Mouse (Mus musculus) liver, embryonic 11.5 days (tissue): Measurements from ENCODE around the gene Ddhd1. TPM values are rescaled to one million over a fixed set of nuclear protein-coding genes. Genes with fewer than 3 reads are reported as not detected.

Experiments used
- ATAC-seq: fragments of 200-750 bp; cut with Nextera tagmentation; replicated peaks from 2 replicates; pipeline ENCODE4 v1.8.0; 2017; ENCODE audit warnings: moderate number of reproducible peaks, mild to moderate bottlenecking, moderate TSS enrichment, moderate library complexity; ENCODE audit not compliant: low FRiP score
- DNase-seq: peaks from one replicate; pipeline ENCODE4 v3.0.0-alpha.2; 2017; ENCODE audit warnings: low spot score
- H3K27ac ChIP-seq: fragments of 300-500 bp; sonication (generic); 2 replicates; pipeline ENCODE4 v1.5.1; 2014; ENCODE audit warnings: mild to moderate bottlenecking, low read depth, low read length, control low read depth
- H3K27me3 ChIP-seq: fragments of 300-500 bp; sonication (generic); replicated peaks from 2 replicates; pipeline ENCODE4 v1.6.1; 2014; ENCODE audit warnings: low read length, mixed read lengths; ENCODE audit not compliant: control insufficient read depth, insufficient read depth
- H3K36me3 ChIP-seq: fragments of 300-500 bp; sonication (generic); 2 replicates; pipeline ENCODE4 v1.6.1; 2014; ENCODE audit warnings: mild to moderate bottlenecking, low read length, moderate library complexity, mixed read lengths; ENCODE audit not compliant: control insufficient read depth, insufficient read depth
- H3K4me1 ChIP-seq: fragments of 300-500 bp; sonication (generic); replicated peaks from 2 replicates; pipeline ENCODE4 v1.6.1; 2014; ENCODE audit warnings: low read length, mixed read lengths; ENCODE audit not compliant: control insufficient read depth, insufficient read depth
- H3K4me2 ChIP-seq: fragments of 300-500 bp; sonication (generic); 2 replicates; pipeline ENCODE4 v1.6.1; 2014; ENCODE audit warnings: mild to moderate bottlenecking, control low read depth, moderate library complexity
- H3K4me3 ChIP-seq: fragments of 300-500 bp; sonication (generic); 2 replicates; pipeline ENCODE4 v1.5.1; 2014; ENCODE audit warnings: low read depth, low read length, control low read depth
- H3K9ac ChIP-seq: fragments of 300-500 bp; sonication (generic); 2 replicates; pipeline ENCODE4 v1.6.1; 2014; ENCODE audit warnings: low read depth, low read length, control low read depth
- H3K9me3 ChIP-seq: fragments of 300-500 bp; sonication (generic); 2 replicates; pipeline ENCODE4 v1.6.1; 2016; ENCODE audit warnings: low read length, inconsistent platforms, mixed read lengths; ENCODE audit not compliant: control insufficient read depth
- WGBS: fragments of 180-500 bp; shearing (Covaris S2); extraction: QIAGEN DNeasy Blood & Tissue Kit; methylation state at CpG from one replicate; pipeline ENCODE4 v1.1.7; 2014; 5-methylcytosine and 5-hydroxymethylcytosine counted together
- polyA plus RNA-seq: library from polyadenylated mRNA; unstranded; fragments of >200 nt; fragmentation: Nextera tagmentation; extraction: Ambion mirVana; gene quantifications from 2 replicates; pipeline ENCODE4 v1.2.1, GENCODE M21; 2014

The Ddhd1 gene
- polyA plus RNA-seq, 1 experiment from 2014 or later, result 11.1 TPM

- Histone ChIP-seq H3K27ac (no peak overlapping the region), H3K4me3 (no peak overlapping the region), H3K27me3 (no peaks in the 10 kb centered on the region), H3K4me1 (no peaks in the 10 kb centered on the region), H3K4me2 (no peak overlapping the region), H3K9ac (no peak overlapping the region), H3K9me3 (no peaks in the 10 kb centered on the region), H3K36me3 (no peaks in the 10 kb centered on the region)
- no peak for ATAC-seq
- WGBS, result 70% methylated on average over 4 of the region's 4 CpGs
- no peak for DNase-seq
Observed at GRCm38 (mm10) chr14:45552431-45552830, 105.5 kb downstream of the Ddhd1 start.

DNA sequence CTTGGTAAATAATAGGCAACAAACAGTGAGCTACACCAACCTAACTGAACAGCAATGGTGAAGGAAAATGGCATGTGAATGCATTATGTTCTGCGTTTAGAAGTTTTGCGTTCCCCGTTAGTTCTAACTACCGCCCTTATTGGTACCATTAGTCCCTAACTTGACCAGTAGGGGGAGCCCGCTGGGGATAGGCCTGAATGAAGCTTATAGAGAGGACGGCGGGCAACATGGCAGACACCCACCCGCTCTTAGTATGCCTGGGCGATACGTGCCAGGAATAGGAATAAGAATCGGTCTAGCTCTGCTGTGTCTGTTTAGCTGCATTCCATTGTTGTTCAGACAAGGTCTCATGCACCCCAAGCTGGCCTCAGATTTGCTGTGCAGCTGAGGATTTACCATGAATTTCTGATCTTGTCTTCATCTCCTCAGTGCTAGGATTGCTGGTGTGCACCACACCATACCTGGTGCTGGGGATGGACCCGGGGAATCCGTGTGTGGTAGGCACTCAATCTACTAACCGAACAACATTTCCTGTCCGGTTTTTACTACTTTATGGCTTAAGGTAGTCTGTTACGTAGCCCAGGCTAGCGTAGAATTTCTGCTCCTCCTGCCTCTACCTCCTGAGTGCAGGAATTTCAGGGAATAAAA lies 106.7 kb downstream of the Ddhd1 start:
- Histone ChIP-seq H3K9me3 (no peaks in the 10 kb centered on the region), H3K27ac (no peak overlapping the region), H3K4me1 (no peaks in the 10 kb centered on the region), H3K9ac (no peak overlapping the region), H3K4me2 (peak overlapping the region; percentile 48), H3K36me3 (no peaks in the 10 kb centered on the region), H3K27me3 (no peaks in the 10 kb centered on the region), H3K4me3 (peak overlapping the region; percentile 16; the same call in 1 of the 2 replicates)
- WGBS, result 36% methylated on average over 17 of the region's 17 CpGs
- peak; percentile 38 for DNase-seq
- no peak; the same call in 1 of the 2 replicates for ATAC-seq

DNA sequence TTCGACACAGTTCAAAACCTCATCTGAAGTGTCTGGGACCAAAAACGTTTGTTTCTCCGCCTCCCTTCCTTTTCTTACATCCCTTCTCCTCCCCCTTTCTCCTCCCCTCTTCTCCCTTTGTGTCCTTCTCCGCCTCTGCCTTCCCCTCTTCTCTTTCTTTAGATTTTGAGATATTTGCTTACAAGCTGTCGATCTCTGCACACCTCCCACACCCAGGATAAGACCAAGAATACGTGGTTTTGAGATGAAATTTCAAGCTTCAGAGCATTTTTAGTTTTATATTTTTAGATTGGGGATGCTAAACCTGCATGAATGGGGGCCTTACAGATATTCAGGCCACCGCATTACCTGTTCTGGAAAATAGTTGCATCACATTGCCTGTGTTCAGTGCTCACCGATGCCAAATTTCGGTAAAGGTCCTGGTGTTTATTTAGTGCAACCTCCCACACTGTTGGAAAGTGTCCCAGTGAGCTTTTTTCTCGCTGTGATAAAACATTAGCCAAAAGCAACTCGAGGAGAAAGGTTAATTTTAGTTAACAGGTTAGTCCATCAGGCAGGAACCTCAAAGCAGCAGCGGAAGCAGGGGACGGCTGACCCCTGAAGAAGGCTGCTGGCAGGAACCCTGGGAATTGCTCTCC lies 107.8 kb downstream of the Ddhd1 start:
- no peaks in the 10 kb centered on the region for H3K36me3 ChIP-seq
- no peak for DNase-seq
- no peaks in the 10 kb centered on the region for H3K27me3 ChIP-seq
- H3K9me3 ChIP-seq, result no peaks in the 10 kb centered on the region
- no peak overlapping the region for H3K4me3 ChIP-seq
- H3K4me2 ChIP-seq, result no peak overlapping the region
- no peak overlapping the region for H3K9ac ChIP-seq
- no peak for ATAC-seq
- no peak overlapping the region for H3K27ac ChIP-seq
- WGBS, result 66% methylated on average over 13 of the region's 13 CpGs
- no peaks in the 10 kb centered on the region for H3K4me1 ChIP-seq

DNA sequence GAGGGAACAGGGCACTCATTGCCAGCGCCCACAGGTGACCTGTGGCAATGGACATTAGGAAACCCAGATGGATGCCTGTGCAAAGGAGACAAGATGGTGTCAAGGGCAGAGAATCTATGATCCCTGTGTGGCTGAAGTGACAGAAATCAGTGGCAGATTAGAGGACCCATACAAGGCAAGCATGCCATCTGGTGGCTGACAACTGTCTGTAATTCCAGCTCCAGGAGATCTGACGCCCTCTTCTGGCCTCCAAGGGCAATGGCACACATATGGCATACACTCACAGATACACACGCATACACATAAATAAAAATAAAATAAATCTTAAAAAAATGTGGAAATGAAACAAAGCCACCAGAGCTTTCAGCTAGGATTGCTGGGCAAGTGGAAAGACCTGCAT lies 109.8 kb downstream of the Ddhd1 start:
- Histone ChIP-seq H3K27ac (no peak overlapping the region), H3K4me2 (no peak overlapping the region), H3K4me1 (no peaks in the 10 kb centered on the region), H3K36me3 (no peaks in the 10 kb centered on the region), H3K9ac (no peak overlapping the region), H3K9me3 (no peaks in the 10 kb centered on the region), H3K27me3 (no peaks in the 10 kb centered on the region), H3K4me3 (no peak overlapping the region)
- ATAC-seq (no peak), DNase-seq (no peak)
- 69% methylated on average over 3 of the region's 3 CpGs for WGBS

DNA sequence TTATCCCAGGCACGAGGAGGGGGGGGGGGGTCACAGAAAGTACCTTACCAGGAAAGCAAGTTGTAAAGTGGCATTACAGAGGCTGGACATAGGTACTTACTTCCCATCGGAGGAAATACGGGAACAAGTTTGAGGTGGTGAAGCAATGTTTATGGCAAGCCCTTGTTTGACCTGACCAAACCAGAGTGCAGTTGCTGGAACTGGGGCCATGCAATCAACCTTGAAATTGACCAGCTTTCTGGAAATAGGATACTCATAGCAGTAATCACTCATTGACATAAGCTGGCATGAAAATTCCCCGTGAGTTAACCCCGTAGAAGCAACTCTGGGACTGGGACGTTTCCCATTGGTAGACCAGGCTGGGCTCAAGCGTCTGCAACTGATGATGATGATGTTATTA lies 113.0 kb downstream of the Ddhd1 start:
- Histone ChIP-seq H3K27me3 (no peaks in the 10 kb centered on the region), H3K27ac (no peak overlapping the region)
- no peak for ATAC-seq

GRCm38 (mm10) chr14:45544026-45544425 lies 113.9 kb downstream of the Ddhd1 start:
- H3K9me3 ChIP-seq, result no peaks in the 10 kb centered on the region
- H3K9ac ChIP-seq, result no peak overlapping the region
- H3K4me2 ChIP-seq, result no peak overlapping the region
- no peaks in the 10 kb centered on the region for H3K27me3 ChIP-seq
- peaks cover 7% of the 10 kb centered on the region for H3K4me1 ChIP-seq
- H3K4me3 ChIP-seq, result no peak overlapping the region
- 61% methylated on average over 5 of the region's 6 CpGs for WGBS
- no peaks in the 10 kb centered on the region for H3K36me3 ChIP-seq
- DNase-seq (no peak), ATAC-seq (no peak)
- no peak overlapping the region for H3K27ac ChIP-seq

More for the DNA sequence above, 113.0 kb downstream of the Ddhd1 start:
- Histone ChIP-seq H3K36me3 (no peaks in the 10 kb centered on the region), H3K4me1 (peaks cover 4% of the 10 kb centered on the region), H3K9me3 (no peaks in the 10 kb centered on the region), H3K4me2 (no peak overlapping the region), H3K9ac (no peak overlapping the region), H3K4me3 (no peak overlapping the region)
- DNase-seq, result no peak
- 78% methylated on average over 7 of the region's 7 CpGs for WGBS

DNA sequence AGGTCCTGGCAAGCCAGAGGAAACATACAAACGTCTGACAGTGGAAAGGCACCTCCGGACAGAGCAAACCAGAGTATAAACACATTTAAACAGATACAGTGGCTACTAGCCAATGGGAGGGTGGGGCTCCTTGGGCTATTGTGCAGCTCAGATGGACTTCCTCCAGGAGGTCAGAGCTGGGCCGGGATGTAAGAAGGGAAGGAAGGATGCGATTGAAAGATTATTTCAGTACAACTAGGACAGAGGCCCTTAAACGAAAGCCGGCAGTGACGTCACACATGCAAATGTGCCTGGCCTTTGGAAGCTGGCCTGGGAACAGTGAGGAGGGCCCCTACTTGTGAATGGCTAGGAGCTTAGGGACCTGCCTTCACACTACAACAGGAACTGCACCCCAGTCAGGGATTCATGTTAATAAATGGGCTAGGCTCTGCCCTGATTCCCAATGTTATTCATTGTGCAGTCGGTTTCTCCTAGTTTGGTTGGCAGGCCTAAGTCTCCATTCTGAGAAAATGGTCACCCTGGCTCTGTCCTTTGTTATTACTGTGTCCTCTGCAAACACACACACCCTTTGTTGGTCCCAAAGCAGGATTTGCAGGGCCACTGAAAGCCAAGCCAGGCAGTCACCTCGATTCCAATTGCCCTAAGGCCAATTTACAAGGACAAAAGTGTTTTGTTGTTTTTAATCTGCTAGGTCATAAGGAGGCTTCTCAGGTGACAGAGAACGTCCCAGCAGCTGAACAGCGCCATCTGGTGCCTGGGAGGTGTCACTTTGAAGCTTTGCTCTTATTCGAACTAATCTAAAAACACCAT lies 118.1 kb downstream of the Ddhd1 start:
- no peaks in the 10 kb centered on the region for H3K9me3 ChIP-seq
- no peak overlapping the region for H3K27ac ChIP-seq
- no peaks in the 10 kb centered on the region for H3K27me3 ChIP-seq
- ATAC-seq (peak; percentile 43), DNase-seq (peak; percentile 36)
- no peak overlapping the region for H3K4me2 ChIP-seq
- no peak overlapping the region for H3K4me3 ChIP-seq
- no peak overlapping the region for H3K9ac ChIP-seq
- 29% methylated on average over 12 of the region's 12 CpGs for WGBS
- peaks cover 7% of the 10 kb centered on the region for H3K4me1 ChIP-seq
- no peaks in the 10 kb centered on the region for H3K36me3 ChIP-seq
